Mouse (Mus musculus): ENCODE measurements around the gene Klhl35.

GRCm38 (mm10) chr7:99473638-99474407 is 8.0 kb downstream of the Klhl35 start:
- TF ChIP-seq CTCF (IDR thresholded peaks at IDR 0.05; ENCODE audit: control insufficient read depth, insufficient read depth, low read length): no peak
- no peak for TF ChIP-seq POLR2A (IDR thresholded peaks at IDR 0.05; ENCODE audit: borderline replicate concordance, control insufficient read depth, low read depth, low read length)

Measured in bone marrow, adult 2 months (tissue).